Mouse (Mus musculus): ENCODE measurements at regions not wholly inside any gene's neighbourhood (a gene's known extent, or its start where the extent isn't known, plus 50 kb on each side); places are given as distances from the start of the nearest gene placed in this dataset.

- peak; percentile 45 for DNase-seq (ENCODE audit: low read depth)
- TF ChIP-seq POLR2A (IDR thresholded peaks at IDR 0.05; ENCODE audit: borderline replicate concordance, extremely low read depth, insufficient read depth, insufficient read length, poor library complexity, severe bottlenecking) (no peak), CTCF (IDR thresholded peaks at IDR 0.05; ENCODE audit: borderline replicate concordance, extremely low read depth, insufficient read depth, insufficient read length) (no peak)
Observed at GRCm38 (mm10) chr7:123589099-123589498, 88.8 kb upstream of the Zkscan2 start.

- TF ChIP-seq POLR2A (IDR thresholded peaks at IDR 0.05; ENCODE audit: borderline replicate concordance, extremely low read depth, insufficient read depth, insufficient read length, poor library complexity, severe bottlenecking) (no peak), CTCF (IDR thresholded peaks at IDR 0.05; ENCODE audit: borderline replicate concordance, extremely low read depth, insufficient read depth, insufficient read length) (no peak)
- peak; percentile 71 for DNase-seq (ENCODE audit: low read depth)
Observed at GRCm38 (mm10) chr7:123573721-123574120, 73.5 kb upstream of the Zkscan2 start.

GRCm38 (mm10) chr7:123572376-123572990 lies 72.2 kb upstream of the Zkscan2 start:
- no peak for DNase-seq (ENCODE audit: low read depth)
- TF ChIP-seq CTCF (IDR thresholded peaks at IDR 0.05; ENCODE audit: borderline replicate concordance, extremely low read depth, insufficient read depth, insufficient read length) (no peak), POLR2A (IDR thresholded peaks at IDR 0.05; ENCODE audit: borderline replicate concordance, extremely low read depth, insufficient read depth, insufficient read length, poor library complexity, severe bottlenecking) (no peak)

GRCm38 (mm10) chr7:123566264-123566663 lies 66.0 kb upstream of the Zkscan2 start:
- DNase-seq (ENCODE audit: low read depth), result no peak
- TF ChIP-seq CTCF (IDR thresholded peaks at IDR 0.05; ENCODE audit: borderline replicate concordance, extremely low read depth, insufficient read depth, insufficient read length) (peak; percentile 20; the same call in 1 of the 2 replicates), POLR2A (IDR thresholded peaks at IDR 0.05; ENCODE audit: borderline replicate concordance, extremely low read depth, insufficient read depth, insufficient read length, poor library complexity, severe bottlenecking) (no peak)

GRCm38 (mm10) chr7:123559544-123559943 lies 59.3 kb upstream of the Zkscan2 start:
- DNase-seq (ENCODE audit: low read depth), result no peak

More at GRCm38 (mm10) chr7:123559544-123559943, 59.3 kb upstream of the Zkscan2 start:
- no peak for TF ChIP-seq POLR2A (IDR thresholded peaks at IDR 0.05; ENCODE audit: borderline replicate concordance, extremely low read depth, insufficient read depth, insufficient read length, poor library complexity, severe bottlenecking)
- TF ChIP-seq CTCF (IDR thresholded peaks at IDR 0.05; ENCODE audit: borderline replicate concordance, extremely low read depth, insufficient read depth, insufficient read length), result no peak
